Mouse (Mus musculus): ENCODE data around the gene Il1r2. TPM values are rescaled to one million over a fixed set of nuclear protein-coding genes. Genes with fewer than 3 reads are reported as not detected.

Gene Il1r2
- polyA plus RNA-seq, 1 experiment from 2014 or later = 3.9 TPM

- H3K27me3 ChIP-seq (replicated peaks; ENCODE audit: insufficient read depth, low read length) = no peaks in the 10 kb centered on the region
- no peak overlapping the region for H3K9ac ChIP-seq (replicated peaks; ENCODE audit: low read depth)
- no peak overlapping the region for H3K27ac ChIP-seq (ENCODE audit: low read length)
- ATAC-seq = no peak
- no peaks in the 10 kb centered on the region for H3K9me3 ChIP-seq (ENCODE audit: low read length)
- TF ChIP-seq EP300 (IDR thresholded peaks at IDR 0.05) = no peak
- no peak for TF ChIP-seq CTCF (IDR thresholded peaks at IDR 0.05)
- H3K36me3 ChIP-seq (ENCODE audit: insufficient read depth, low read length) = no peaks in the 10 kb centered on the region
- WGBS = 92% methylated on average over 2 of the region's 2 CpGs
- no peak for DNase-seq (ENCODE audit: low spot score)
- H3K4me2 ChIP-seq (replicated peaks; ENCODE audit: low read depth, low read length) = no peak overlapping the region
- H3K4me1 ChIP-seq (ENCODE audit: insufficient read depth, low read depth, low read length) = no peaks in the 10 kb centered on the region
- H3K4me3 ChIP-seq (ENCODE audit: low read depth, low read length) = no peak overlapping the region
These were observed 3.4 kb downstream of the Il1r2 start for GRCm38 (mm10) chr1:40077328-40077727.

- Histone ChIP-seq H3K4me3 (ENCODE audit: low read depth, low read length) (no peak overlapping the region), H3K4me2 (replicated peaks; ENCODE audit: low read depth, low read length) (no peak overlapping the region), H3K36me3 (ENCODE audit: insufficient read depth, low read length) (no peaks in the 10 kb centered on the region), H3K27ac (ENCODE audit: low read length) (no peak overlapping the region), H3K9me3 (ENCODE audit: low read length) (no peaks in the 10 kb centered on the region), H3K9ac (replicated peaks; ENCODE audit: low read depth) (no peak overlapping the region), H3K27me3 (replicated peaks; ENCODE audit: insufficient read depth, low read length) (no peaks in the 10 kb centered on the region), H3K4me1 (ENCODE audit: insufficient read depth, low read depth, low read length) (no peaks in the 10 kb centered on the region; the same call in 1 of the 2 replicates)
- no peak for ATAC-seq
- DNase-seq (ENCODE audit: low spot score) = peak; percentile 24
- 65% methylated on average over 2 of the region's 2 CpGs for WGBS
- TF ChIP-seq EP300 (IDR thresholded peaks at IDR 0.05) (no peak), CTCF (IDR thresholded peaks at IDR 0.05) (no peak)
These were observed 7.2 kb downstream of the Il1r2 start for GRCm38 (mm10) chr1:40081041-40081440.

- WGBS = 50% methylated on average over 3 of the region's 3 CpGs
- TF ChIP-seq EP300 (IDR thresholded peaks at IDR 0.05) (no peak), CTCF (IDR thresholded peaks at IDR 0.05) (no peak)
- no peak overlapping the region for H3K4me3 ChIP-seq (ENCODE audit: low read depth, low read length)
- H3K9ac ChIP-seq (replicated peaks; ENCODE audit: low read depth) = no peak overlapping the region
- no peaks in the 10 kb centered on the region for H3K27me3 ChIP-seq (replicated peaks; ENCODE audit: insufficient read depth, low read length)
- ATAC-seq (0 out of 2 replicates have a peak, but pooled peaks have one; percentile 24), DNase-seq (ENCODE audit: low spot score) (peak; percentile 43)
- H3K4me1 ChIP-seq (ENCODE audit: insufficient read depth, low read depth, low read length) = no peaks in the 10 kb centered on the region; the same call in 1 of the 2 replicates
- H3K27ac ChIP-seq (ENCODE audit: low read length) = no peak overlapping the region
- no peaks in the 10 kb centered on the region for H3K9me3 ChIP-seq (ENCODE audit: low read length)
- no peak overlapping the region for H3K4me2 ChIP-seq (replicated peaks; ENCODE audit: low read depth, low read length)
- no peaks in the 10 kb centered on the region for H3K36me3 ChIP-seq (ENCODE audit: insufficient read depth, low read length)
These were observed 10.5 kb downstream of the Il1r2 start for GRCm38 (mm10) chr1:40084386-40084785.

- TF ChIP-seq CTCF (IDR thresholded peaks at IDR 0.05) (peak; percentile 22; the same call in 1 of the 2 replicates), EP300 (IDR thresholded peaks at IDR 0.05) (no peak)
- no peaks in the 10 kb centered on the region; the same call in 1 of the 2 replicates for H3K4me1 ChIP-seq (ENCODE audit: insufficient read depth, low read depth, low read length)
- 2% methylated on average over 25 of the region's 25 CpGs for WGBS
- no peaks in the 10 kb centered on the region for H3K27me3 ChIP-seq (replicated peaks; ENCODE audit: insufficient read depth, low read length)
- ATAC-seq = peak; percentile 76
- 0 out of 2 replicates have a peak overlapping the region, but pooled peaks have one; percentile 20 for H3K9ac ChIP-seq (replicated peaks; ENCODE audit: low read depth)
- peak; percentile 91 for DNase-seq (ENCODE audit: low spot score)
- H3K4me2 ChIP-seq (replicated peaks; ENCODE audit: low read depth, low read length) = peak overlapping the region; percentile 66
- peak overlapping the region; percentile 34 for H3K4me3 ChIP-seq (ENCODE audit: low read depth, low read length)
- H3K9me3 ChIP-seq (ENCODE audit: low read length) = no peaks in the 10 kb centered on the region
- H3K27ac ChIP-seq (ENCODE audit: low read length) = no peak overlapping the region
- no peaks in the 10 kb centered on the region for H3K36me3 ChIP-seq (ENCODE audit: insufficient read depth, low read length)
These were observed 11.7 kb downstream of the Il1r2 start for GRCm38 (mm10) chr1:40085403-40086182.

GRCm38 (mm10) chr1:40091160-40091559 is 17.3 kb downstream of the Il1r2 start:
- Histone ChIP-seq H3K4me3 (ENCODE audit: low read depth, low read length) (no peak overlapping the region), H3K27ac (ENCODE audit: low read length) (no peak overlapping the region), H3K9me3 (ENCODE audit: low read length) (no peaks in the 10 kb centered on the region), H3K36me3 (ENCODE audit: insufficient read depth, low read length) (no peaks in the 10 kb centered on the region), H3K4me1 (ENCODE audit: insufficient read depth, low read depth, low read length) (no peaks in the 10 kb centered on the region), H3K4me2 (replicated peaks; ENCODE audit: low read depth, low read length) (no peak overlapping the region), H3K27me3 (replicated peaks; ENCODE audit: insufficient read depth, low read length) (no peaks in the 10 kb centered on the region), H3K9ac (replicated peaks; ENCODE audit: low read depth) (no peak overlapping the region)
- TF ChIP-seq CTCF (IDR thresholded peaks at IDR 0.05) = no peak
- TF ChIP-seq EP300 (IDR thresholded peaks at IDR 0.05) = no peak
- WGBS = 76% methylated on average over 9 of the region's 9 CpGs
- no peak for DNase-seq (ENCODE audit: low spot score)
- no peak for ATAC-seq

GRCm38 (mm10) chr1:40092541-40092940 is 18.7 kb downstream of the Il1r2 start:
- TF ChIP-seq CTCF (IDR thresholded peaks at IDR 0.05) = no peak
- TF ChIP-seq EP300 (IDR thresholded peaks at IDR 0.05) = no peak
- DNase-seq (ENCODE audit: low spot score) (no peak), ATAC-seq (no peak)
- no peak overlapping the region for H3K9ac ChIP-seq (replicated peaks; ENCODE audit: low read depth)
- WGBS = 67% methylated on average over 6 of the region's 6 CpGs
- H3K4me3 ChIP-seq (ENCODE audit: low read depth, low read length) = no peak overlapping the region
- no peaks in the 10 kb centered on the region for H3K9me3 ChIP-seq (ENCODE audit: low read length)
- H3K4me2 ChIP-seq (replicated peaks; ENCODE audit: low read depth, low read length) = no peak overlapping the region
- no peaks in the 10 kb centered on the region for H3K4me1 ChIP-seq (ENCODE audit: insufficient read depth, low read depth, low read length)
- no peaks in the 10 kb centered on the region for H3K27me3 ChIP-seq (replicated peaks; ENCODE audit: insufficient read depth, low read length)
- no peaks in the 10 kb centered on the region for H3K36me3 ChIP-seq (ENCODE audit: insufficient read depth, low read length)
- no peak overlapping the region for H3K27ac ChIP-seq (ENCODE audit: low read length)
